Mouse (Mus musculus) midbrain, embryonic 14.5 days (tissue): ENCODE data around the gene D16Ertd472e. TPM values are rescaled to one million over a fixed set of nuclear protein-coding genes. Genes with fewer than 3 reads are reported as not detected.

Experiments used
- polyA plus RNA-seq: library from polyadenylated mRNA; unstranded; fragments of >200 nt; fragmentation: Nextera tagmentation; extraction: Ambion mirVana; gene quantifications from 2 replicates; pipeline ENCODE4 v1.2.1, GENCODE M21; 2014

The D16Ertd472e gene
- polyA plus RNA-seq, 1 experiment from 2014 or later = 8.1 TPM

Other genes with a start within 250 kb of the D16Ertd472e start
- gene Btg3, start 199.5 kb downstream of the D16Ertd472e start, polyA plus RNA-seq = 17.1 and 22.9 TPM in 2 replicates